Mouse (Mus musculus): ENCODE measurements around the gene 3110009E18Rik.
A peak's percentile ranks its signal among the peaks of the same experiment; 100 is the strongest.

Gene 3110009E18Rik

GRCm38 (mm10) chr1:120120969-120121811 lies at the start of gene 3110009E18Rik, which contains the start of gene Dbi:
Gene 3110009E18Rik, plus strand, starts transcription at chr1:120121187.
Gene Dbi, minus strand, starts transcription at chr1:120121078.
- peak; percentile 99 for DNase-seq

GRCm38 (mm10) chr1:120072900-120073299 lies 48.1 kb upstream of the 3110009E18Rik start:
- peak; percentile 25 for DNase-seq

GRCm38 (mm10) chr1:120073519-120074306 lies 47.3 kb upstream of the 3110009E18Rik start, which contains the start of gene Tmem37:
Gene Tmem37, minus strand, starts transcription at chr1:120074074.
- DNase-seq, result peak; percentile 86

GRCm38 (mm10) chr1:120074307-120074702 lies 46.7 kb upstream of the 3110009E18Rik start:
- DNase-seq, result peak; percentile 25

GRCm38 (mm10) chr1:120074931-120075330 lies 46.1 kb upstream of the 3110009E18Rik start:
- DNase-seq, result no peak

- no peak for DNase-seq
Measured at GRCm38 (mm10) chr1:120075507-120075906, 45.5 kb upstream of the 3110009E18Rik start.

- peak; percentile 66 for DNase-seq
Measured at GRCm38 (mm10) chr1:120077746-120078410, 43.1 kb upstream of the 3110009E18Rik start.

GRCm38 (mm10) chr1:120080632-120081031 lies 40.4 kb upstream of the 3110009E18Rik start:
- no peak for DNase-seq

- DNase-seq, result no peak
Measured at GRCm38 (mm10) chr1:120082957-120083585, 37.9 kb upstream of the 3110009E18Rik start.

GRCm38 (mm10) chr1:120083921-120084517 lies 37.0 kb upstream of the 3110009E18Rik start:
- no peak for DNase-seq

- no peak for DNase-seq
Measured at GRCm38 (mm10) chr1:120085696-120086095, 35.3 kb upstream of the 3110009E18Rik start.

GRCm38 (mm10) chr1:120086644-120087043 lies 34.3 kb upstream of the 3110009E18Rik start:
- DNase-seq, result no peak

GRCm38 (mm10) chr1:120089180-120089579 lies 31.8 kb upstream of the 3110009E18Rik start:
- DNase-seq, result peak; percentile 58

GRCm38 (mm10) chr1:120090880-120091570 lies 30.0 kb upstream of the 3110009E18Rik start:
- no peak for DNase-seq

GRCm38 (mm10) chr1:120093482-120094134 lies 27.4 kb upstream of the 3110009E18Rik start:
- peak; percentile 83 for DNase-seq

GRCm38 (mm10) chr1:120094920-120095319 lies 26.1 kb upstream of the 3110009E18Rik start:
- DNase-seq, result no peak

GRCm38 (mm10) chr1:120098327-120098726 lies 22.7 kb upstream of the 3110009E18Rik start:
- DNase-seq, result peak; percentile 59

- DNase-seq, result no peak
Measured at GRCm38 (mm10) chr1:120099483-120099882, 21.5 kb upstream of the 3110009E18Rik start.

- DNase-seq, result no peak
Measured at GRCm38 (mm10) chr1:120100456-120101226, 20.3 kb upstream of the 3110009E18Rik start.

GRCm38 (mm10) chr1:120101227-120101609 lies 19.8 kb upstream of the 3110009E18Rik start:
- DNase-seq, result no peak

All from retina, postnatal 1 day (tissue).